Mouse (Mus musculus) olfactory bulb, adult 2 months (tissue): Measurements from ENCODE around the gene Letm1.

Experiments used
- CTCF ChIP-seq: fragments of 200-500 bp; IDR thresholded peaks from 2 replicates; pipeline ENCODE4 v1.5.1; 2012; ENCODE audit warnings: low read depth, mild to moderate bottlenecking, low read length, moderate library complexity; ENCODE audit not compliant: insufficient read depth
- POLR2A ChIP-seq: fragments of 200-500 bp; IDR thresholded peaks from 2 replicates; pipeline ENCODE4 v1.6.1; 2012; ENCODE audit warnings: mild to moderate bottlenecking, low read depth, low read length, moderate library complexity; ENCODE audit not compliant: insufficient read depth

DNA sequence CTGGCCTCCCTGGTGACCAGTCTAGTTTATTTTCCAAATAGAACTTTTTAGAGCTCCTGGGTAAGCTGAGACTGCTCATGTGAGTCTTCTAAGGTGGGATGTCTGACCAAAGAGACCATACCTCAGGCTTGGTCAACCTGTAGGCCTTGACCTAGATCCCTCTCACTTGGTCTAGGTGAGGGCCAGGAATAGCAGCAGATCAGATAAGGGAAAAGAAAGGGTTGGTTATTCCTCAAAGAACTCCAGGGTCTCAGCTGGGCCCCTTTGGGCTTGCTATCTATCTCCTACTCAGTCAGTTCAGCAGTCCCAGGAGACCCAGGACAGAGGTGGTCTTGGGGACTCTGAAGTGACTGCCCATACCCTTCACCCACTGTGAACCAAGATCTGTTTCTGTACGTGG, 85.1 kb downstream of the Letm1 start:
- TF ChIP-seq CTCF (no peak), POLR2A (no peak)
